Comparison of ENCODE assay signal across 24 mouse cellular contexts in genomic region chr2:109913241-109913640, GRCm38 (mm10). TPM values are rescaled to one million over a fixed set of nuclear protein-coding genes. Genes with fewer than 3 reads are reported as not detected.
DNase-seq lines count a peak whose midpoint lies in the region; ATAC-seq and TF ChIP-seq lines count a peak whose summit lies in the region.
"Had no signal": no experiment of that assay in that cellular context is flagged by ENCODE, and none has a peak within 500 bp of the region (broad histone marks: within the 10 kb centered on the region; RNA-seq: fewer than 3 reads in every experiment).

No protein-coding gene starts in this region.

- WGBS in liver, embryonic 13.5 days (ENCODE audit: insufficient replicate concordance) = 24% methylated on average over 8 of the region's 8 CpGs
- 47% methylated on average over 8 of the region's 8 CpGs for WGBS in liver, embryonic 11.5 days

- TF ChIP-seq EP300 in ES-Bruce4 (IDR thresholded peaks at IDR 0.05; ENCODE audit: insufficient read depth, low read depth, low read length) = 0 out of 2 replicates have a peak, but pooled peaks have one; percentile 22

- H3K9me3 ChIP-seq in liver, embryonic 13.5 days (replicated peaks) = no peaks in the 10 kb centered on the region
- no peaks in the 10 kb centered on the region for H3K9me3 ChIP-seq in liver, embryonic 11.5 days (ENCODE audit: control insufficient read depth, low read length)
- 0 out of 2 replicates have a peak, but pooled peaks cover 2% of the 10 kb centered on the region for H3K9me3 ChIP-seq in ES-Bruce4 (replicated peaks; ENCODE audit: control insufficient read depth, insufficient read depth, low read length, poor library complexity, severe bottlenecking)
- H3K9me3 ChIP-seq: embryonic facial prominence, embryonic 13.5 days; G1E; heart, embryonic 10.5 days; heart, embryonic 15.5 days had no signal

- no peaks in the 10 kb centered on the region for H3K36me3 ChIP-seq in liver, embryonic 13.5 days
- no peaks in the 10 kb centered on the region for H3K36me3 ChIP-seq in liver, embryonic 11.5 days (ENCODE audit: control insufficient read depth, insufficient read depth, low read length)
- no peaks in the 10 kb centered on the region for H3K36me3 ChIP-seq in ES-Bruce4 (ENCODE audit: control insufficient read depth, insufficient read depth, low read length, poor library complexity, severe bottlenecking)
- H3K36me3 ChIP-seq: embryonic facial prominence, embryonic 13.5 days; forebrain, embryonic 12.5 days; G1E; heart, embryonic 10.5 days; heart, embryonic 15.5 days; hindbrain, embryonic 12.5 days had no signal

- H3K27ac ChIP-seq in liver, embryonic 13.5 days = no peak overlapping the region
- H3K27ac ChIP-seq in liver, embryonic 11.5 days (ENCODE audit: low read depth, low read length) = no peak overlapping the region
- H3K27ac ChIP-seq in ES-Bruce4 (ENCODE audit: insufficient read depth, low read length) = peak overlapping the region; percentile 98
- H3K27ac ChIP-seq: embryonic facial prominence, embryonic 13.5 days; forebrain, embryonic 12.5 days; heart, embryonic 10.5 days; heart, embryonic 15.5 days; hindbrain, embryonic 12.5 days; hindbrain, postnatal 0 days had no signal

- H3K27me3 ChIP-seq in liver, embryonic 13.5 days = peaks cover 4% of the 10 kb centered on the region; the same call in 1 of the 2 replicates
- no peaks in the 10 kb centered on the region for H3K27me3 ChIP-seq in liver, embryonic 11.5 days (replicated peaks; ENCODE audit: control insufficient read depth, insufficient read depth, low read length)
- H3K27me3 ChIP-seq in ES-Bruce4 (ENCODE audit: control insufficient read depth, insufficient read depth, low read length, poor library complexity, severe bottlenecking) = no peaks in the 10 kb centered on the region
- H3K27me3 ChIP-seq: embryonic facial prominence, embryonic 13.5 days; heart, embryonic 15.5 days; hindbrain, embryonic 12.5 days had no signal

- DNase-seq in liver, embryonic 13.5 days = no peak
- DNase-seq in liver, embryonic 11.5 days (ENCODE audit: low spot score) = no peak
- peak; percentile 95 for DNase-seq in R1 (ENCODE audit: low read depth, low spot score)
- DNase-seq in ovary, adult 18-20 months (ENCODE audit: low spot score) = no peak
- no peak for DNase-seq in layer of hippocampus, adult 8-10 months (ENCODE audit: low spot score in 2 of 2)
- DNase-seq in testis, postnatal 10 days (ENCODE audit: low spot score) = no peak
- DNase-seq: adrenal gland, adult 2 months; adrenal gland, postnatal 25 days; cerebellum, adult 18-20 months; cerebellum, adult 9-11 months; cerebellum, postnatal 36 days; gastrocnemius, postnatal 10 days; heart, adult 18-20 months; heart, postnatal 4 days had no signal

- H3K4me1 ChIP-seq in liver, embryonic 13.5 days (replicated peaks) = peaks cover 17% of the 10 kb centered on the region
- H3K4me1 ChIP-seq in liver, embryonic 11.5 days (replicated peaks; ENCODE audit: control insufficient read depth, insufficient read depth, low read length) = no peaks in the 10 kb centered on the region; the same call in 1 of the 2 replicates
- peaks cover 2% of the 10 kb centered on the region for H3K4me1 ChIP-seq in ES-Bruce4 (ENCODE audit: control insufficient read depth, insufficient read depth, low read length)

- no peak for TF ChIP-seq POLR2A in ES-Bruce4 (IDR thresholded peaks at IDR 0.05; ENCODE audit: insufficient read depth, low read length)

- no peak for TF ChIP-seq CTCF in ES-Bruce4 (IDR thresholded peaks at IDR 0.05; ENCODE audit: low read depth, low read length)

- no peak for ATAC-seq in liver, embryonic 13.5 days (ENCODE audit: low read depth)
- ATAC-seq in liver, embryonic 11.5 days (replicated peaks; ENCODE audit: low FRiP score) = no peak
- ATAC-seq: activated CD4-positive, CD25-positive, alpha-beta regulatory T cell, adult 4 months; forebrain, embryonic 16.5 days; hindbrain, postnatal 0 days had no signal

- no peak overlapping the region for H3K4me3 ChIP-seq in liver, embryonic 13.5 days (replicated peaks)
- H3K4me3 ChIP-seq in liver, embryonic 11.5 days (ENCODE audit: low read depth, low read length) = no peak overlapping the region
- H3K4me3 ChIP-seq in ES-Bruce4 (ENCODE audit: low read depth, low read length) = peak overlapping the region; percentile 61
- H3K4me3 ChIP-seq: embryonic facial prominence, embryonic 13.5 days; forebrain, embryonic 12.5 days; heart, embryonic 10.5 days; heart, embryonic 15.5 days; hindbrain, embryonic 12.5 days had no signal

- no peak overlapping the region for H3K9ac ChIP-seq in liver, embryonic 13.5 days
- no peak overlapping the region for H3K9ac ChIP-seq in liver, embryonic 11.5 days (ENCODE audit: low read depth, low read length)
- peak overlapping the region; percentile 73 for H3K9ac ChIP-seq in ES-Bruce4 (ENCODE audit: low read depth, poor library complexity, severe bottlenecking)
- H3K9ac ChIP-seq: embryonic facial prominence, embryonic 13.5 days; forebrain, embryonic 12.5 days; heart, embryonic 15.5 days; hindbrain, embryonic 12.5 days had no signal

- peak overlapping the region; percentile 6; the same call in 1 of the 2 replicates for H3K4me2 ChIP-seq in liver, embryonic 13.5 days
- no peak overlapping the region for H3K4me2 ChIP-seq in liver, embryonic 11.5 days
- H3K4me2 ChIP-seq: embryonic facial prominence, embryonic 13.5 days; forebrain, embryonic 12.5 days; heart, embryonic 15.5 days; hindbrain, embryonic 12.5 days had no signal

RNA-seq across cellular contexts. Expression of gene Lgr4, which starts 4.2 kb away (rescaled TPM):
- polyA plus RNA-seq in liver, embryonic 13.5 days (2015; fragmentation: Nextera tagmentation; extraction: Ambion mirVana) = 3.1 and 3.9 TPM in 2 replicates
- polyA plus RNA-seq in liver, embryonic 11.5 days (2014; fragmentation: Nextera tagmentation; extraction: Ambion mirVana) = 9.5 and 10.0 TPM in 2 replicates
- 56.5 and 64.2 TPM in 2 replicates for polyA plus RNA-seq in ES-Bruce4 (2011; ENCODE audit: insufficient read depth, insufficient read length, low read depth, missing spikeins)
- total RNA-seq in layer of hippocampus, adult 8-10 months (2022) = 10 to 100 TPM; 24.2 to 33.3 (median 29.2) TPM

RNA-seq across cellular contexts. Expression of gene Lin7c, which starts 22.6 kb away (rescaled TPM):
- polyA plus RNA-seq in liver, embryonic 13.5 days (2015; fragmentation: Nextera tagmentation; extraction: Ambion mirVana) = 20.0 and 24.4 TPM in 2 replicates
- polyA plus RNA-seq in liver, embryonic 11.5 days (2014; fragmentation: Nextera tagmentation; extraction: Ambion mirVana) = 44.4 and 53.4 TPM in 2 replicates
- 131 and 139 TPM in 2 replicates for polyA plus RNA-seq in ES-Bruce4 (2011; ENCODE audit: insufficient read depth, insufficient read length, low read depth, missing spikeins)
- total RNA-seq in layer of hippocampus, adult 8-10 months (2022) = 100 to 1,000 TPM in 2 of 4 experiments, 10 to 100 TPM in 2; 96.1 to 116 (median 102) TPM
